Mouse (Mus musculus) midbrain, embryonic 11.5 days (tissue): ENCODE measurements around the gene Dnah3. TPM values are rescaled to one million over a fixed set of nuclear protein-coding genes. Genes with fewer than 3 reads are reported as not detected.

Experiments used
- ATAC-seq: fragments of 200-750 bp; cut with Nextera tagmentation; 2 replicates; pipeline ENCODE4 v1.8.0; 2017; ENCODE audit warnings: moderate TSS enrichment, moderate library complexity; ENCODE audit not compliant: low FRiP score
- DNase-seq: peaks from one replicate; pipeline ENCODE4 v3.0.0; 2015; ENCODE audit warnings: low spot score; ENCODE audit errors: missing footprints
- H3K27ac ChIP-seq: fragments of 300-500 bp; sonication (generic); 2 replicates; pipeline ENCODE4 v1.5.1; 2014; ENCODE audit warnings: low read depth, low read length
- H3K27me3 ChIP-seq: fragments of 300-500 bp; sonication (generic); 2 replicates; pipeline ENCODE4 v1.6.1; 2014; ENCODE audit warnings: mild to moderate bottlenecking, low read length, moderate library complexity, mixed read lengths; ENCODE audit not compliant: control insufficient read depth, insufficient read depth
- H3K36me3 ChIP-seq: fragments of 300-500 bp; sonication (generic); 2 replicates; pipeline ENCODE4 v1.6.1; 2014; ENCODE audit warnings: mild to moderate bottlenecking, low read length, moderate library complexity, mixed read lengths; ENCODE audit not compliant: control insufficient read depth, insufficient read depth
- H3K4me1 ChIP-seq: fragments of 300-500 bp; sonication (generic); 2 replicates; pipeline ENCODE4 v1.6.1; 2014; ENCODE audit warnings: low read length; ENCODE audit not compliant: control insufficient read depth, insufficient read depth
- H3K4me2 ChIP-seq: fragments of 300-500 bp; sonication (generic); 2 replicates; pipeline ENCODE4 v1.6.1; 2014; ENCODE audit warnings: mild to moderate bottlenecking, moderate library complexity
- H3K4me3 ChIP-seq: fragments of 300-500 bp; sonication (generic); 2 replicates; pipeline ENCODE4 v1.5.1; 2014; ENCODE audit warnings: low read depth, low read length
- H3K9ac ChIP-seq: fragments of 300-500 bp; sonication (generic); 2 replicates; pipeline ENCODE4 v1.6.1; 2014; ENCODE audit warnings: low read length
- H3K9me3 ChIP-seq: fragments of 300-500 bp; sonication (generic); 2 replicates; pipeline ENCODE4 v1.6.1; 2016; ENCODE audit warnings: low read length; ENCODE audit not compliant: control insufficient read depth
- WGBS: fragments of 180-500 bp; shearing (Covaris S2); extraction: QIAGEN DNeasy Blood & Tissue Kit; methylation state at CpG from one replicate; pipeline ENCODE4 v1.1.7; 2014; 5-methylcytosine and 5-hydroxymethylcytosine counted together
- polyA plus RNA-seq: library from polyadenylated mRNA; unstranded; fragments of >200 nt; fragmentation: Nextera tagmentation; extraction: Ambion mirVana; gene quantifications from 2 replicates; pipeline ENCODE4 v1.2.1, GENCODE M21; 2014

Dnah3 gene
- polyA plus RNA-seq, 1 experiment from 2014 or later = not detected

DNA sequence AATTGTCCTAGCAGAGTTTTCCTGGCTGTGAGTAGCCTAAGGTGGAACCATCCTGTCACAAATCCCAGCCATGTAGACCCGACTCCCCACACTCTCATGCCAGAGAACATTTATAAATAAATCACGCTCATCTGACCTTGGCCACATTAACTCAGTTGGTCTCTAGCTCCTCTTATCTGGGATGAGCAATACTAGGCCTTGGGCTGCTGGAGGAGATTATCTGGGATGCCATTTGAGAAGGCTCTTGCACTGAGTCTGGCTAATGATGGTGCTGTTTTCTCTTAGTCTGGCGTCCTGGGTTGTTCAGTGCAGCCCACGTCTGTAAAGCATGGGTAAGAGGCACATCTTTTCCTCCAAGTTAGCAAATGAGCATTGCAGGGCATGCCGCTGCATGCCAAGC is 14.6 kb upstream of the Dnah3 start:
- ATAC-seq = no peak
- H3K27me3 ChIP-seq = no peaks in the 10 kb centered on the region
- no peak overlapping the region for H3K4me2 ChIP-seq
- H3K9ac ChIP-seq = no peak overlapping the region
- no peaks in the 10 kb centered on the region for H3K4me1 ChIP-seq
- 89% methylated on average over 5 of the region's 5 CpGs for WGBS
- H3K4me3 ChIP-seq = no peak overlapping the region
- DNase-seq = peak; percentile 75
- no peaks in the 10 kb centered on the region for H3K9me3 ChIP-seq
- no peak overlapping the region for H3K27ac ChIP-seq
- no peaks in the 10 kb centered on the region for H3K36me3 ChIP-seq

- Histone ChIP-seq H3K9me3 (no peaks in the 10 kb centered on the region), H3K27me3 (no peaks in the 10 kb centered on the region; the same call in 1 of the 2 replicates), H3K4me3 (no peak overlapping the region), H3K9ac (no peak overlapping the region), H3K27ac (no peak overlapping the region), H3K36me3 (no peaks in the 10 kb centered on the region), H3K4me1 (peaks cover 10% of the 10 kb centered on the region; the same call in 1 of the 2 replicates), H3K4me2 (no peak overlapping the region)
- ATAC-seq = no peak
- 87% methylated on average over 2 of the region's 2 CpGs for WGBS
- peak; percentile 64 for DNase-seq
These were observed 11.3 kb upstream of the Dnah3 start for GRCm38 (mm10) chr7:120106356-120106755.

DNA sequence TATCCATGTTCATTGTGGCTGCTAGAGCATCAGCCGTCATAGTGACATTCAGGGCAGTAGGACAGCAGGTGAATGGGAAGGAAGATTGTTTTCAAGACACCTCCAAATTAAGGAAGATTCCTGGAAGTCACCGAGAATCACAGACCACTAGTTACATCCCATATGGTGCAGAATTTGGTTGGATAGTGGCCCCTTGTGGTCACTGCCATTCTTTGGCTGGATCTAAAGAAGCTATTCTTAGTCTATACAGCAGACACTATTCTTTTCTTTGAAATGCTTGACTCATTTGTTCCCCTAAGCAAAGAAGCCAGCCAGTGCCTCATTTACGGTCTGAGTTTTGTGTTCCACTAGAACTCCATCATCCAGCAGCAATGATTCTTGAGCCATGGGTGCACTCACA is 9.9 kb upstream of the Dnah3 start:
- Histone ChIP-seq H3K27ac (no peak overlapping the region), H3K4me2 (no peak overlapping the region), H3K27me3 (no peaks in the 10 kb centered on the region; the same call in 1 of the 2 replicates), H3K9ac (no peak overlapping the region), H3K36me3 (no peaks in the 10 kb centered on the region), H3K4me1 (peaks cover 10% of the 10 kb centered on the region; the same call in 1 of the 2 replicates), H3K4me3 (no peak overlapping the region), H3K9me3 (no peaks in the 10 kb centered on the region)
- peak; percentile 72 for DNase-seq
- no peak for ATAC-seq
- 66% methylated on average over 3 of the region's 3 CpGs for WGBS

- 2% methylated on average over 25 of the region's 25 CpGs for WGBS
- Histone ChIP-seq H3K9me3 (no peaks in the 10 kb centered on the region), H3K4me3 (peak overlapping the region; percentile 60), H3K9ac (peak overlapping the region; percentile 70), H3K27ac (no peak overlapping the region), H3K4me1 (peaks cover 10% of the 10 kb centered on the region; the same call in 1 of the 2 replicates), H3K4me2 (peak overlapping the region; percentile 81), H3K27me3 (no peaks in the 10 kb centered on the region; the same call in 1 of the 2 replicates), H3K36me3 (no peaks in the 10 kb centered on the region)
- ATAC-seq = peak; percentile 17
- DNase-seq = peak; percentile 89
These were observed 8.0 kb upstream of the Dnah3 start for GRCm38 (mm10) chr7:120103019-120103567.

DNA sequence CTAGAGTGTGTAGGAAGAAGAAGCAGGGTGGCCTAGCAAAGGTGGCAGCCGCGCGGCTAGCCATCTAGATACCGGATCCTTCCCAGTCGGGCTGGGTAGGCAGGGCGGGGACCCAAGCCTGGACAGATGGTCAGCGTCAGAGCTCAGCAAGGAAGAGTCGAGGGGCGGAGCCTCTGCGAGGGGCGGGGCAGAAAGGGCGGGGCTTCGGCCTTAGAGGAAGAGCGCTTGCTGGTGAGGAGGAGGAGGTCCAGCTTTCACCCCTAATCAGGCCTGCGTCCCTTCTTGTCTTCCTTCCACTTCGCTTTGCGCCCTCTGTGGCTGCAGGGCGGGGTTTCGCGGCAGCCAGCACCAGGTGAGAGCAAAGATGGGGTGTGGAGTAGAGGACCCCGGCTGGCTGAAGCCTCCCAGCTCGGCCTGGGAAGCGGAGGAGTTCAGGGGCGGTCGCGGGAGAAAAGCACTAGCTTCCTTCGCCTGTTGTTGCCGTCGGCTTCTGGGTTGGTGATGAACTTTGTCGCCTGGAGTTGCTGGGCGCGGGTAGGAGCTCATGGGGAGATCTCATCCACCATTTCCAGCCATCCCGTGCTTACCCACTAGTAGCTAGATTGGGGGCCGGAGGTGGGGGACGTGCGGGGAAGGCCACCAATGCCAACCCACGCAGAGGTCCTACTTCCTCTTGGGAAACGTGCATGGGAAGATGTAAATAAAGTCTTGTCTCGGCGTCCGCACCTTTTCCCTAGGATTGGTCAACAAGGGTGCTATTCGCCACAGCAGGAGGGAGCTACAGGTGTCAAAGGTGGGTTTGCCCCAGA is 7.3 kb upstream of the Dnah3 start, which contains the start of gene Tmem159:
Gene Tmem159 (plus strand): TSS at position 190 of the 809 bp plus-strand sequence.
- peak; percentile 99 for DNase-seq
- Histone ChIP-seq H3K27ac (no peak within 1 kb of the TSS), H3K4me3 (peak within 1 kb of the TSS; percentile 60), H3K4me2 (peak within 1 kb of the TSS; percentile 81), H3K9me3 (no peaks in the 10 kb centered on the region), H3K4me1 (peaks cover 10% of the 10 kb centered on the region; the same call in 1 of the 2 replicates), H3K36me3 (no peaks in the 10 kb centered on the region), H3K27me3 (no peaks in the 10 kb centered on the region; the same call in 1 of the 2 replicates), H3K9ac (peak within 1 kb of the TSS; percentile 70)
- ATAC-seq = peak; percentile 94
- under 1% methylated on average over 42 of the region's 42 CpGs for WGBS

- DNase-seq (no peak), ATAC-seq (no peak)
- peaks cover 10% of the 10 kb centered on the region; the same call in 1 of the 2 replicates for H3K4me1 ChIP-seq
- H3K36me3 ChIP-seq = no peaks in the 10 kb centered on the region
- H3K9ac ChIP-seq = no peak overlapping the region
- no peaks in the 10 kb centered on the region; the same call in 1 of the 2 replicates for H3K27me3 ChIP-seq
- WGBS = 26% methylated on average over 9 of the region's 9 CpGs
- H3K4me3 ChIP-seq = no peak overlapping the region
- H3K9me3 ChIP-seq = no peaks in the 10 kb centered on the region
- no peak overlapping the region for H3K4me2 ChIP-seq
- no peak overlapping the region for H3K27ac ChIP-seq
These were observed 3.3 kb upstream of the Dnah3 start for GRCm38 (mm10) chr7:120098403-120098802.

DNA sequence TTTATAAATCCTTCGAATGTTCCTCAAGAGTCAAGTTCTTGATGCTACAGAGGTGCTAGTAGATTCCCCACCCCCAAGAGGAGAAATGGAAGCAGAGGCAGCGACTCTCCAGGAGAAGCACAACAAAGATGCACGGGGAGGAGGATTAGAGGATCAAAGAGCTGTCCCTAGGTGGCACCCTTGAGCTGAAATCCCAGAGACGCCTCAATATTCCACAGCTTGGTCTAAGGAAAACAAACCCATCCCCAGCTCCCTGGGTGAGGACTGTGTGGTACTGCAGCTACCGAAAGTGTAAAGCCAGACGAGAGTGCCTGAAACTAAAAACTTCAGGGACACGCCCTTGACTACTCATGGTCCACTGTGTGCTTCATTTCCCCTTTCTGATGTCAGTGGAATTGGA is 2.8 kb upstream of the Dnah3 start:
- Histone ChIP-seq H3K4me3 (no peak overlapping the region), H3K36me3 (no peaks in the 10 kb centered on the region), H3K9ac (no peak overlapping the region), H3K4me2 (no peak overlapping the region), H3K27me3 (no peaks in the 10 kb centered on the region; the same call in 1 of the 2 replicates), H3K4me1 (peaks cover 8% of the 10 kb centered on the region; the same call in 1 of the 2 replicates), H3K9me3 (no peaks in the 10 kb centered on the region), H3K27ac (no peak overlapping the region)
- DNase-seq = peak; percentile 95
- WGBS = 12% methylated on average over 7 of the region's 7 CpGs
- peak; percentile 45; the same call in 1 of the 2 replicates for ATAC-seq

DNA sequence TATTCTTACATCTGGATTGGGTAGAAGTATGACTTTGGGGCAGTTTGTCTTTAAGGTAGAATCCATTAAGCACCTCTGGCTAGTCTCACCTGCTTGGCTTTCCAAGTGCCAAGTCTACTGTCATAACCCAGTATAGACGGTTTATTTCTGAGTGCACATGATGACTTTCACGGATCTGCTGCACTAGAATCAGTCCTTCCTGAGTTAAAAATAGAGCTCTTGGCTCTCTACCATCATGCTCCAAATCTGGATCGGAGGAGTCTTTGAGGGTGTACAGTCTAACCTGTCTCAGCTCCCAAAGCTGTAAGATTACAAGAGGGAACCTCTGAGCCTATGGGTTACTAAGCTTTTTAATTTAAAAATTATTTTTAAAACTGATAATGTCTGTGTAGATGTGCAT is 864 bp downstream of the Dnah3 start:
- no peak overlapping the region for H3K4me3 ChIP-seq
- no peak for ATAC-seq
- no peaks in the 10 kb centered on the region for H3K36me3 ChIP-seq
- H3K27ac ChIP-seq = no peak overlapping the region
- WGBS = 95% methylated on average over 3 of the region's 3 CpGs
- H3K4me2 ChIP-seq = no peak overlapping the region
- no peak for DNase-seq
- H3K9me3 ChIP-seq = no peaks in the 10 kb centered on the region
- no peaks in the 10 kb centered on the region for H3K4me1 ChIP-seq
- H3K9ac ChIP-seq = no peak overlapping the region
- no peaks in the 10 kb centered on the region for H3K27me3 ChIP-seq

GRCm38 (mm10) chr7:120093033-120093432 is 2.0 kb downstream of the Dnah3 start:
- Histone ChIP-seq H3K9ac (no peak overlapping the region), H3K27ac (no peak overlapping the region), H3K27me3 (no peaks in the 10 kb centered on the region), H3K4me1 (no peaks in the 10 kb centered on the region), H3K9me3 (no peaks in the 10 kb centered on the region), H3K4me2 (no peak overlapping the region), H3K36me3 (no peaks in the 10 kb centered on the region), H3K4me3 (no peak overlapping the region)
- ATAC-seq (no peak), DNase-seq (no peak)
- 9% methylated on average over 5 of the region's 5 CpGs for WGBS
